Mouse (Mus musculus) myocyte (in vitro differentiated cells): ENCODE measurements around the gene Ccdc87. TPM values are rescaled to one million over a fixed set of nuclear protein-coding genes. Genes with fewer than 3 reads are reported as not detected.

Source experiments
- H3K27me3 ChIP-seq: one replicate; pipeline ENCODE4 v1.6.1; 2011; ENCODE audit not compliant: control insufficient read depth, insufficient read depth, insufficient read length
- H3K36me3 ChIP-seq: one replicate; pipeline ENCODE4 v1.6.1; 2011; ENCODE audit not compliant: control insufficient read depth, insufficient read depth
- H3K4me2 ChIP-seq: one replicate; pipeline ENCODE4 v1.6.1; 2011; ENCODE audit warnings: low read depth, control low read depth
- H3K4me3 ChIP-seq: one replicate; pipeline ENCODE4 v1.5.1; 2011; ENCODE audit warnings: mild to moderate bottlenecking, control low read depth, moderate library complexity
- H3K79me2 ChIP-seq: one replicate; pipeline ENCODE4 v1.6.1; 2011; ENCODE audit not compliant: control insufficient read depth, insufficient read depth
- H3ac ChIP-seq: one replicate; pipeline ENCODE4 v1.6.1; 2011; ENCODE audit not compliant: control insufficient read depth, insufficient read length
- CEBPB ChIP-seq: IDR thresholded peaks from 2 replicates; pipeline ENCODE4 v1.6.1; 2011; ENCODE audit warnings: mild to moderate bottlenecking, moderate library complexity; ENCODE audit not compliant: poor library complexity, insufficient read depth, severe bottlenecking
- E2F4 ChIP-seq: IDR thresholded peaks from one replicate; pipeline ENCODE4 v1.6.1; 2011; ENCODE audit warnings: mild to moderate bottlenecking, control low read depth, moderate library complexity; ENCODE audit not compliant: insufficient read depth
- MAX ChIP-seq: IDR thresholded peaks from one replicate; pipeline ENCODE4 v1.6.1; 2011; ENCODE audit warnings: low read depth, mild to moderate bottlenecking, control low read depth
- MYOD1 ChIP-seq, 3 experiments: IDR thresholded peaks; one replicate each; pipeline ENCODE4 v1.6.1; 2011; ENCODE audit warnings: control low read depth in 2 of 3, low read depth in 2 of 3, mild to moderate bottlenecking in 2 of 3, moderate library complexity in 1 of 3; ENCODE audit not compliant: insufficient read length in 2 of 3, control insufficient read depth in 1 of 3
- MYOG ChIP-seq, 3 experiments: IDR thresholded peaks; one replicate each; pipeline ENCODE4 v1.6.1; 2011; ENCODE audit warnings: control low read depth in 2 of 3, low read depth in 2 of 3, mild to moderate bottlenecking in 2 of 3; ENCODE audit not compliant: insufficient read length in 2 of 3, control insufficient read depth in 1 of 3, insufficient read depth in 1 of 3
- POLR2A ChIP-seq: IDR thresholded peaks from one replicate; pipeline ENCODE4 v1.6.1; 2011; ENCODE audit warnings: low read depth, mild to moderate bottlenecking, control low read depth, moderate library complexity; ENCODE audit not compliant: insufficient read length
- POLR2AphosphoS2 ChIP-seq: IDR thresholded peaks from one replicate; pipeline ENCODE4 v1.6.1; 2011; ENCODE audit warnings: low read depth, control low read depth; ENCODE audit not compliant: insufficient read length
- REST ChIP-seq: IDR thresholded peaks from one replicate; pipeline ENCODE4 v1.6.1; 2011; ENCODE audit warnings: mild to moderate bottlenecking, control low read depth, moderate library complexity; ENCODE audit not compliant: insufficient read depth, insufficient read length
- SRF ChIP-seq: IDR thresholded peaks from one replicate; pipeline ENCODE4 v1.6.1; 2011; ENCODE audit warnings: low read depth; ENCODE audit not compliant: control insufficient read depth, insufficient read length
- TCF12 ChIP-seq: IDR thresholded peaks from one replicate; pipeline ENCODE4 v1.6.1; 2011; ENCODE audit warnings: mild to moderate bottlenecking, control low read depth; ENCODE audit not compliant: poor library complexity, insufficient read depth, severe bottlenecking
- TCF3 ChIP-seq: IDR thresholded peaks from one replicate; pipeline ENCODE4 v1.6.1; 2011; ENCODE audit warnings: low read depth, control low read depth; ENCODE audit not compliant: insufficient read length
- USF1 ChIP-seq: IDR thresholded peaks from one replicate; pipeline ENCODE4 v1.6.1; 2011; ENCODE audit warnings: low read depth, mild to moderate bottlenecking, control low read depth, moderate library complexity
- polyA plus RNA-seq: library from polyadenylated mRNA; unstranded; fragments of >200 nt; fragmentation: generic; extraction: Trizol; gene quantifications from one replicate; pipeline ENCODE4 v1.2.1, GENCODE M21; 2012; ENCODE audit warnings: missing spikeins

The Ccdc87 gene
- polyA plus RNA-seq, 1 experiment: 0.04 TPM

GRCm38 (mm10) chr19:4847490-4847889 lies 8.3 kb downstream of the Ccdc87 start:
- no peak overlapping the region for H3K4me3 ChIP-seq
- H3K27me3 ChIP-seq: peaks cover 37% of the 10 kb centered on the region
- no peaks in the 10 kb centered on the region for H3K79me2 ChIP-seq
- H3K36me3 ChIP-seq: no peaks in the 10 kb centered on the region
- TF ChIP-seq TCF12: no peak
- TF ChIP-seq USF1: no peak
- no peak for TF ChIP-seq REST
- no peak for TF ChIP-seq POLR2AphosphoS2
- TF ChIP-seq MAX: no peak
- no peak overlapping the region for H3K4me2 ChIP-seq
- H3ac ChIP-seq: no peak overlapping the region

GRCm38 (mm10) chr19:4849800-4850199 lies 10.6 kb downstream of the Ccdc87 start:
- H3K4me2 ChIP-seq: no peak overlapping the region
- no peaks in the 10 kb centered on the region for H3K36me3 ChIP-seq
- H3K79me2 ChIP-seq: no peaks in the 10 kb centered on the region
- H3K4me3 ChIP-seq: no peak overlapping the region
- no peak for TF ChIP-seq POLR2A
- TF ChIP-seq REST: no peak
- TF ChIP-seq TCF3: no peak
- TF ChIP-seq MYOD1 (IDR thresholded peaks at IDR 0.05; ENCODE audit: control insufficient read depth in 1 of 3, insufficient read length in 2 of 3, low read depth in 2 of 3): no peak
- TF ChIP-seq POLR2AphosphoS2: no peak
- no peak for TF ChIP-seq SRF
- TF ChIP-seq USF1: no peak
- no peak for TF ChIP-seq MYOG (IDR thresholded peaks at IDR 0.05; ENCODE audit: control insufficient read depth in 1 of 3, insufficient read depth in 1 of 3, insufficient read length in 2 of 3, low read depth in 2 of 3)
- TF ChIP-seq MAX: no peak
- no peak for TF ChIP-seq CEBPB
- no peak for TF ChIP-seq E2F4
- H3K27me3 ChIP-seq: peaks cover 38% of the 10 kb centered on the region
- no peak overlapping the region for H3ac ChIP-seq

- peaks cover 37% of the 10 kb centered on the region for H3K27me3 ChIP-seq
- no peaks in the 10 kb centered on the region for H3K36me3 ChIP-seq
- no peak overlapping the region for H3K4me2 ChIP-seq
- H3ac ChIP-seq: no peak overlapping the region
- no peak overlapping the region for H3K4me3 ChIP-seq
- no peaks in the 10 kb centered on the region for H3K79me2 ChIP-seq
- TF ChIP-seq USF1: no peak
- no peak for TF ChIP-seq MYOG (IDR thresholded peaks at IDR 0.05; ENCODE audit: control insufficient read depth in 1 of 3, insufficient read depth in 1 of 3, insufficient read length in 2 of 3, low read depth in 2 of 3)
- TF ChIP-seq REST: no peak
- TF ChIP-seq CEBPB: no peak
- no peak for TF ChIP-seq POLR2A
Observed at GRCm38 (mm10) chr19:4850281-4850680, 11.1 kb downstream of the Ccdc87 start.

GRCm38 (mm10) chr19:4854552-4855469 lies 15.6 kb downstream of the Ccdc87 start, which contains the start of gene Ctsf:
Ctsf (plus strand) TSS chr19:4855130.
- H3K27me3 ChIP-seq: peaks cover 33% of the 10 kb centered on the region
- H3ac ChIP-seq: no peak within 1 kb of the TSS
- no peaks in the 10 kb centered on the region for H3K36me3 ChIP-seq
- H3K79me2 ChIP-seq: no peaks in the 10 kb centered on the region
- H3K4me2 ChIP-seq: peak within 1 kb of the TSS; percentile 56
- no peak within 1 kb of the TSS for H3K4me3 ChIP-seq
- peak in 1 of 3 experiments; percentile 2 for TF ChIP-seq MYOG (IDR thresholded peaks at IDR 0.05; ENCODE audit: control insufficient read depth in 1 of 3, insufficient read depth in 1 of 3, insufficient read length in 2 of 3, low read depth in 2 of 3)
- TF ChIP-seq MYOD1 (IDR thresholded peaks at IDR 0.05; ENCODE audit: control insufficient read depth in 1 of 3, insufficient read length in 2 of 3, low read depth in 2 of 3): no peak

GRCm38 (mm10) chr19:4855470-4855820 lies 16.3 kb downstream of the Ccdc87 start:
- no peak for TF ChIP-seq MYOG (IDR thresholded peaks at IDR 0.05; ENCODE audit: control insufficient read depth in 1 of 3, insufficient read depth in 1 of 3, insufficient read length in 2 of 3, low read depth in 2 of 3)
- no peak for TF ChIP-seq MAX
- no peak for TF ChIP-seq CEBPB
- TF ChIP-seq TCF12: no peak
- TF ChIP-seq POLR2A: no peak
- no peak for TF ChIP-seq SRF
- no peak for TF ChIP-seq REST
- TF ChIP-seq POLR2AphosphoS2: no peak
- TF ChIP-seq MYOD1 (IDR thresholded peaks at IDR 0.05; ENCODE audit: control insufficient read depth in 1 of 3, insufficient read length in 2 of 3, low read depth in 2 of 3): no peak
- TF ChIP-seq TCF3: no peak
- TF ChIP-seq E2F4: no peak
- no peak for TF ChIP-seq USF1
- Histone ChIP-seq H3ac (no peak overlapping the region), H3K4me3 (no peak overlapping the region), H3K79me2 (no peaks in the 10 kb centered on the region), H3K36me3 (no peaks in the 10 kb centered on the region), H3K4me2 (peak overlapping the region; percentile 56), H3K27me3 (peaks cover 29% of the 10 kb centered on the region)
